Mouse (Mus musculus) kidney, postnatal 36 days (tissue): Measurements from ENCODE around the gene Cdk5rap3.

Experiments used
- DNase-seq, 2 experiments: peaks; one replicate each; pipeline ENCODE4 v3.0.0; 2021 to 2022; ENCODE audit warnings: mixed read lengths in 2 of 2

The Cdk5rap3 gene

DNA sequence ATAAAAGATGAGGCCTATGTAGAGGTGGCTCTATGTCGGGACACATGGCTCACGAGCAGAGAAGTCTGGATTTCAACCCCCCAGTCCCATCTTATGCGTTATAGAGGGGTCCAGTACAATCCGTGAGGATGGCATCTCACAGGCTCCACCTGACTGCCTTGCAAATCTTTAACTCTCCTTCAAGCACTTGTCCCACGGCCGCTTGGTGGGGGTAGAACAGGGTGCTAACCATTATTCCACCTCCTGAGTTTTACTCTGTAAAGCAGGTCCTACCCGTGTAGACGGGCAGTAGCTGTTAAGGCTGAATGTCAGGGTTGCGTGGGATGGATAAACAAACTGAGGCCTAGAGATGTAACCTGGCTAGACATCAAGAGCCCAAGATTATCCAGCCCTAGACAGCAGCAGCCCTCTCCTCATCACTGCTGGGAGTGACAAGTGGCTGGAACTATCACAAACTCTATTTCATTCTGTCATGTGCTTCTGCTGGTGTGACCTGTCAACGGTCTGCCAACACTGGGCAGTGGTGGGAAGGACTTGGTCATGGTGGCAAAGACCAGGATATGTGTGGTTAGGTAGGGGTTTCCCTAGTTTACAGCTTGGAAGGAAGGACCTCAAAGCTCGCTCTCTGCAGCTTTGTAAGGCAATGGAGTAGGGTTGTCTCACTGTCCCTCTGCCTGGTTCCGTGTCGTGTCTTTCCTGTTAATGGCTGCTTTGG is 17.4 kb upstream of the Cdk5rap3 start:
- peak; percentile 62 to 69 for DNase-seq

DNA sequence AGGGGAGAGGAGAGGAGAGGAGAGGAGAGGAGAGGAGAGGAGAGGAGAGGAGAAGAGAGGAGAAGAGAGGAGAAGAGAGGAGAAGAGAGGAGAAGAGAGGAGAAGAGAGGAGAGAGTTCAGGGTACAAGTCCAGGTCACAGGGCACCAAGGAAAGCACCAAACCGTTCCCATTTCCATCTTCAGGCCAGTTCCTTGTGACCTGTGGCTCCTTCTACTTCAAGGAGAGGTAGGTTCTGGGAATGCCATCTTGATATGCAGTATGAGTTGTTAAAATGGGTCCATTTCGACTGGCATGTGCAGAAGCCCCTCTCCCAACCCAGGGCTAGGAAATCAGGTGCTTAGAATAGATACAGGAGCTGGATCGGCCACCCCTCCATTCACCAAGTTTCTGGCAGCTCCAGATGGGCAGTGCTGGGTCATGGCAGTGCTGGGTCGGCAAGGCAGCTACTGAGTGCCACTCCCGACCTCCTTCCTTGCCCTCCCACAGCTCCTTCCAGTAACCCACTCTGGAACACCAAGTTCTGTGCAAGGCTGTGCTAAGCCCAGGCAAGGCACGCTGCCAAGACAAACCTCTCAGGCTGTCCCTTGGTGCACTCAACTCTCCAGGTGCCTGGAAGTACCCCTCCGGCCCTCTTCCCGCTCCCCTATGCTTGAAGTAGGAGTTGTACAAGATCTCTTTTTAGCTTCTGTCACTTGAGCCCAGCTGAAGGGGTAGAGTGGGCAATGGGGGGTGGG is 15.2 kb upstream of the Cdk5rap3 start:
- DNase-seq, result peak; percentile 90 to 93

DNA sequence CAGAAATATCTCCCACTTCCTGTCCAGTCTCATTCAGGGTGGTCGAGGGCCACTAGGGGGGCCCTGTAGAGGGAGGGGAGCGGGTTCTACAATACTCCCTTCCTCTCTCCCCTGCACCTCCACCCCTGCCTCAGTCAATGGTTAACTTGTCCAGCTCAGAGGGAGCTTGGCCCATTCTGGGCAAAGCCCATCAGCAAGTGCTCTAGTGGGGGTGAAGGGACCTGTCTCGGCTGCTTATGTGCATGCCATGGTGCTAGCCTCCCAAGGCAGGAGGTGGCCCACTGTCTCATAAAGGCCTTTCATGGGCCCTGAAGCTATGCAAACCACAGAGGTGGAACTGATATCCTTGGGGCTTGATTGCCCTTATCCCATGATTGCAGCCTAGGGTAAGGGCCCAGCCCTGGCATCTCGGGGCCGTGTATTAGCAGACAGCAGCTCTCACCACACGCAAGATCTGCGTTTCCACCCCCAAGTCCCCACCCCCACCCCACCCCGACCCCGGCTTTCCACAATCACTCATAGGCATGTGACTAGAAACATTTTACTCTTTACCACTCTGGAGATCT is 13.6 kb upstream of the Cdk5rap3 start:
- DNase-seq, result peak; percentile 80 to 86

DNA sequence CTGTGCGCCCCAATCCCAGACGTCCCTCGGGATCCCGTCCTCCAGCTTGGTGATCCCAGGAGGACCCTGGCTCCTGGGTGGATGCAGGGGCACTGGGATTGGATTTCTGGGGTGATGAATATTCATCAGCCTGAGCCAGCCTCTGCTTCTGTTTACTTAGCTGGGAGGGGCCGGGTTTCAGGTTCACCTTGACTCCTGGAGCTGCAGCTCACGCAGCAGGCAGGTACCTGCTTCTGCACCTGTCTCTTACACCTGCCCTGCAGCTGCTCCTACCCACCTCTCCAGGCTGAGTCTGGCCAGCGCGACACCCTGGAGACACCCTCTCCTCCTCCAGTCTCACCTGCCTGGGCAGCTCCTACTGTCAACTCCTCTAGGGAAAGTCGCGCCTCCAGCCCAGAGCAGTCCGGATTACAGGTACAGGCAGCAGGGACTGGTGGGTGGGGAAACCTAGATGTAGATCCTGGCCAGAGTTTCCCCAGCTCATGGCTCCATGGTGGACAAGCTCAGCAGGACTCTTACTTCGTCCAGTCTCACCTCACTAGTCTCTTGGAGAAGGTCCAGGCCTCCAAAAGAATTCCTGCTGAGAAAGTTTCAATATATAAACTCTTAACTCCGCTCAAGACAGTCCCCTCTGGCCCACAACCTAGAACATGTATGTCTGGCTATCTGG is 12.9 kb upstream of the Cdk5rap3 start:
- DNase-seq, result peak; percentile 83 to 91

DNA sequence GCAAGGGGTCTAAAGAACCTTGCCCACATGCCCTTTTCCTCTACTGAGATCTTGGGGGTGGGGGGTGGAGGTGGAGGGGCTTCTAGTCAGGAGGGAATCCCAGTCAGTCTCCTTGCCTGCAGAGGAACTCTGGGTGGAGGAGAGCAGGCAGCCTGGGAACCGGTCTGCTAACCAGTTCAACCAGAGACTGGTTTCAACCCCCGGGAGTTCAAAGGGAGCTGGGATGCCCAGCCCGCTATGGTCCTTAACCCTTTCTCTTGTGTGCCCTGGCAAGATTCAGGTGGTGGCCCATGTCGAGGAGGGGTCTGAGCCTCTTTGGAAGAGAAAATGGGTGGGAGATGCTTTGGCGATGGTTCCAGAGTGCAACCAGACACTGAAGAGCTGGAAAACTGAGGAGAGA is 12.4 kb upstream of the Cdk5rap3 start:
- DNase-seq, result peak; percentile 65 to 74

DNA sequence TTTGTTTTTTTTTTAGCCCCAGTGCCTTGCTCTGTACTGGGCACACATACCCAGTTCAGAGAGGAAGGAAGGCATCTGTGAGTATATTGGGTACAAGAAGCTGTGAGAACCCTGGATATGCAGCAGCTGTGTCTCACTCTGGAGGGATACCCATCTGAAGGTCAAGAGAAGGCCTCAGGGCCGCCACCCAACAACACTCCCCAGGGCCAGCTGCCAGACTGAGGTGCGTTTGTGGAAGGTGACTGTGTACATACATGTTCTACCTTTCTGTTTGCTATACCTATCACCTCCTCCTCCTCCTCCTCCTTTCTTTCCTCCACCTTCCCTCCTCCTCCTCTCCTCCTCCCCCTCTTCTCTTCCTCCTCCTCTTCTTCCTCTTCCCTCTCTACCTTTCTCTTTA is 11.8 kb upstream of the Cdk5rap3 start, which contains the start of gene Prr15l:
Prr15l (plus strand) TSS at position 17 of the 400 bp plus-strand sequence.
- no peak for DNase-seq

DNA sequence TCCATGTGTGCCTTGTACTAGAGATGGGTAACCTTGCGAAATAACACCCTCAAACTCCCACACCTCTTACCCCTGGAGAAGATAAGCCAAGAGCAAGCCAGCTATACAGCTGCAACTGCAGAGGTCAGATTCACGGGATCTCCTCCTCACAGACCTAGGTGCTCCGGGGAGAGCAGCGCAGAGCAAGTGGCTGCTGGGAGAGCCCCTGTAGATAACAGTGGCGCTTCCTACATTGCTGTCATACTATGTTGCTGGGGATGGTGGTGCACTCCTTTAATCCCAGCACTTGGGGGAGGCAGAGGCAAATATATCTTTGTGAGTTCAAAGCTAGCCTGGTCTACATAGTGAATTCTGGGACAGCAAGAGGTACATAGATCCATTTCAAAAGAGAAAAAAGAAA is 10.3 kb upstream of the Cdk5rap3 start:
- no peak for DNase-seq

DNA sequence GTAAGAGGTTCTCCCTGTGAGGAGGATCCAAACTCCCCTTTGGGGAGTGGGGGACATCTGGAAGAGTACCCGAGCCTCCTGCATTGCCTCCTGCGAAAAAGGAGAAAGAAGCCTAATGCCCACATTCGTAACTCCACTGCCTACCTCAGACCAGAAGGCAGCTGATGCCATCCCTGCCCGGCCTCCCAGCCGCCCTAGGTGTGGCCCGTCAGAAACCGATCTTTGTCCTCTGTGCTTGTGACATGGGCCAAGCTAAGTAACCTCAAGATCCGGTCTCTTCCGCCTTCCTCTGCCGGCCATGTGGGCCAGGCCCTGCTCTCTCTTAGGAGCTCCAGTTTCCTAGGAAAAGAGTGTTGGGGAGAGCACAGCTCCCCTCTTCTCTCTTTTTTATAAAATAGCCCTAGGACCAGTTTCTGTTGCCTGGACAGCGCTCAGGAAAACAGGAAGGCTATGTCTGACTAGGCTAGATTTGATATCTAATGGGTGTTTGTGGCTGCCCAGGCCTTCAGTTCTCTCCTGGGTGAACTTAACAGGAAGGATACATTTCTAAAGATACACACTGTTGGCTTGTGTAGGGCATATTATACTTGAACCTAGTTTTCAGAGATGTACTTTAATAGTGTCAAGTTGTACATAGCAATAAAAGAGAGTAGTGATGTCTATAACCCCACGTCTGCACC is 9.3 kb upstream of the Cdk5rap3 start:
- DNase-seq, result peak; percentile 69 to 73

DNA sequence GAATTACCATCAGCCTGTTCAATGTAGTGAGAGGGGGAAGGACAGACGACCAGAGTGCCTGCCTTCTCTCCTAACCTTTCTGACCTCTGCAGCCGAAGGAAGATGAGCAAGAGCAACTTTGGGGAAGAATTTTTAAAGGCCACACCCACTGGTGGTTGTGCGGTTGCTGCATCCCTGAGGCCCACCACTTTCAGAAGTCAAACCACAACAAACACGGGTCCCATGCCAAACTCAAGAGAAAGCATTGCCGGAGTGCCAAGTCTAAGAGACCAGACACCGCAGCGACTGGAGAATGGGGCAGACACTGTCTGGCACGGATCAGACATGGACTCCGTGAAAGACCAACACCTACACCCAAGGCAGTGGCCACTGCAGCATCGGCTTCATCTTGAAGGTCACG is 8.6 kb upstream of the Cdk5rap3 start:
- DNase-seq, result no peak

DNA sequence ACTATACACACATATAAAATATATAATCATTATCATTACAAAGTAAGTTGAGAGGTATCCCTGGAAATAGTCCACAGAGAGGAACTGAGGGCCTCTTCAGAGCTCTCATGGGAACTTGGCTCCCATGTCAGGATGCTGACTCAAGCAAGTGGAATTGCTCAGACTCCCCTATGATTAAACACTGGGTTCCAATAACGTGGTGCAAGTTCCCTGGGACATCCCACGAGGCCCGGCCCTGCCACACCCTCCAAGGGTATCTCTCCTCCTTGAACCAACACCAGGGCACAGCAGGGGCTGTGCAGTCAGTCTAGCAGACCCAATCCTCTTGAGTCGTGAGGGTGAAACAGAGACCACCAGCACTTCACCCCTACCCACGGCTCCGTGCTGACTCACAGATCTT is 2.7 kb upstream of the Cdk5rap3 start:
- DNase-seq, result no peak

DNA sequence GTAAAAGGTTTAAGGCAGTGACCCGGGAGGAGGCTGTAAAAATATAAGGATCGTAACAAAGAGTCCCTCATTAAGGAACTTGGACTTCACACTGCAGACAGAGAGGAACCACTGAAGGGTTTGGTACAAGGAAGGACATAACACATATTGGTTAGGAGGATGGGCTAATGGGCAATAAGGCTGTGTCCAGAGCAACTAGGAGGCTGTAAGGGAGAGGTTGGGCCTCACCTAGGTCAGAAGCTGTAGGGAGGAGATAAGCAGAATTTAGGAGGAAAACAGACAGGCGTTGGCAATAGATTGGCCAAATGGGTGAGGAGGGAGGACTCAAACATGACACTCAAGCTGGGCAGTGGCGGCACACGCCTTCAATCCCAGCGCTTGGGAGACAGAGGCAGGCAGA is 1.1 kb upstream of the Cdk5rap3 start:
- no peak for DNase-seq

DNA sequence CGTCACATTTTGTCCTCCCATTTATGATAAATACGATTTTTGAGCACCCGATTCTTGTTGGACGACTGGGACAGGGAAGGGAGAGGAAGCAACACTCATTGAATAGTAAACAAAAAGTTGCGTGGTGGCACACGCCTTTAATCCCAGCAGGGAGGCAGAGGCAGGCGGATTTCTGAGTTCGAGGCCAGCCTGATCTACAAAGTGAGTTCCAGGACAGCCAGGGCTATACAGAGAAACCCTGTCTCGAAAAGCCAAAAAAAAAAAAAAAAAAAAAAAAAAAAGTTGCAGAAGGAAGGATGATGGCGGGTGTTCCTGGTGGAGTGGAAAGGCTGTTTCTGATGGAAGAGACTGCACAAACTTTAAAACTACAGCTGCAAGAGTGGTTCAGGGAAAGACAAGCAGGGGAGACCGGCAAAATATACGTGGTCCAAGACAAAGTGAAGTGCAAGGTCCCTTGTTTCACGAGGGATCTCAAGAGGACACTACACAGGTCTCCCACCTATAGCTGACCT is 645 bp upstream of the Cdk5rap3 start:
- DNase-seq, result no peak

DNA sequence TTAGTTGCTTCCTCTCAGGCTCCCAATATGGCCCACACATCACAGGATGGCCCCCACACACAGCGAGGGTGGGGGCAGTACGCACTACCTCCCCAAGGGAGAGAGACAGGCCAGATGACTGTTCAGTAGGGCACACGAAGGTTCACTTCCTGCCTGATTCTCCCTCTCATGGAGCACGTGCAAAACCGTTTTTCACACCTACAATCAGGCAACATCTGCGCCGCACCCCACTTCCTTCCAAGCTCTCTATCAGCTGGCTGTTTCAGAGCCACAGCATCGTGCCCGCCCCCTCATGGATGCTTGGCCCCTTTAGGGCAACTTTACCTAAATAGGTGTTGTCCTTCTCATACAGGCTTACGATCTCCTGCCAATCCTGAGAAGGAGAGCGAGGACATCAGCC is 3.6 kb downstream of the Cdk5rap3 start:
- DNase-seq, result no peak

DNA sequence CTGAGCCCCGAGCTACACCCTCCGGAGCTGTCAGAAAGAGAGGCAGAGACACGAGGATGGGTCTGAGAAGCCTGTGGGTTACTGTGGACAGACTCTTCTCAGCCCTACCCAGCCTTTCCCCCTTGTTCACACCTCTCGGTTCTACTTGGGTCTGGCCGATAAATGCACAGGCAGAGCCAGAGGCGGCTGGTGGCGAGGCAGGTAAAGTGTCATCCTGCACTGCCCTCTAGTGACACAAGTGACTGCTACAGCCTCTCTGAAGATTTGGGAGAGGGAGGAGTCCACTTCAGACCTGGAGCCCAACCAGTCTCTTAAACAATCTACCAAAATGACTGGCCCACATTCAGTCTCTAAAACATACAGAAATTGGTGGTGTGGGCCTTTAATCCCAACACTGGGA is 6.3 kb downstream of the Cdk5rap3 start:
- peak; percentile 80 to 88 for DNase-seq

DNA sequence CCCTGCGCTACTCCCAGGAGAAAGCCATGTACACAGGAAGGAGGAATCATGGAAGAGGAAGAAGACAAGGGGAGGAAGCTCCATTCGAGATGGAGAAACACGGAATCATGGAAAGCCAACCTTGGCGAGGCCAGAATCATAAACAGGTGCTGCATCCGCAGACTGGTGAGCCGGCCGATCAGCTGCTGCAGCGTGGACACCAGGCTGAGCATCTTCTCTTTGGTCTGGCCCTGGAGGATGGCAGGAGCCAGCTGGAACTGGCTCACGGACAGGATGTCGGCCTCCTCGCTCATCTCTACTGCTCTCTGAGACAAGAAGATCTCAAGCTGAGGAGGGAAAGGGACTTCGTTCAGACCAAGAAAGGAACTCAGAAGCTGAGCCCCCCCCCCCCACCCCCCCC is 7.7 kb downstream of the Cdk5rap3 start:
- DNase-seq, result no peak

DNA sequence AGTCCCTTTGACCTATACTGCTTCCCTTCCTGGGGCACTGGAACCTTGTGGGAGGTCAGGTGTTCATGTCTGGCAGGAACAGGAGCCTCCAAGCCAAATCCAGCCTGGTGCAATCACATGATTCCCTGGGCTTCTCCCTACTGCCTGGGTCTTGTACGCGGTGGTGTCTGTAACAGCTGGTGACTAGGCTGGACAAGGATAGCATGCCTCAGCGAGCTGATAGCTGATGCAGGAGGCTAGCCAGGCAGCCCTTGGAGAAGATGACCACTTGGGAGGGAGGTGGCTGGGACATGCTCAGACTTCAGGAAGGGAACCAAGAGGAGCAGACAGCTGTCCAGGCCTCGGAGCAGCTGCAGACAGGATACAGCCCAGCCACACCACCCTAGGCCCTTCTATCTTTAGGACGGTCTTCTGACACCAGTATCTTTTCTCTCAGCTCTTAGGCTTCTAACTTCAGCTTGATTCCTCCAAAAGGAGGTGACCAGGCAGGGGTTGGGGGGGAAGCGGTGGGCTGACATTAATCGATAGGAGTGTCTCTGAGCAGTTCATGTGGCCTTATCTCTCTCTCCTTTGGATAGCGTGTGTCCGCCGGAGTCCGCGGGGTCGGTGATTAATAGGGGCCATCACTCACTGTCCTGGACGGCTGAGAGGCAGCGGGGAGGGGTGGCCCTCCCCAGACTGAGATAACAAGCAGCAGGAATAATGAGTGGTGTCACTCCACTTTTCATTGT is 9.7 kb downstream of the Cdk5rap3 start:
- peak; percentile 47 to 64 for DNase-seq

DNA sequence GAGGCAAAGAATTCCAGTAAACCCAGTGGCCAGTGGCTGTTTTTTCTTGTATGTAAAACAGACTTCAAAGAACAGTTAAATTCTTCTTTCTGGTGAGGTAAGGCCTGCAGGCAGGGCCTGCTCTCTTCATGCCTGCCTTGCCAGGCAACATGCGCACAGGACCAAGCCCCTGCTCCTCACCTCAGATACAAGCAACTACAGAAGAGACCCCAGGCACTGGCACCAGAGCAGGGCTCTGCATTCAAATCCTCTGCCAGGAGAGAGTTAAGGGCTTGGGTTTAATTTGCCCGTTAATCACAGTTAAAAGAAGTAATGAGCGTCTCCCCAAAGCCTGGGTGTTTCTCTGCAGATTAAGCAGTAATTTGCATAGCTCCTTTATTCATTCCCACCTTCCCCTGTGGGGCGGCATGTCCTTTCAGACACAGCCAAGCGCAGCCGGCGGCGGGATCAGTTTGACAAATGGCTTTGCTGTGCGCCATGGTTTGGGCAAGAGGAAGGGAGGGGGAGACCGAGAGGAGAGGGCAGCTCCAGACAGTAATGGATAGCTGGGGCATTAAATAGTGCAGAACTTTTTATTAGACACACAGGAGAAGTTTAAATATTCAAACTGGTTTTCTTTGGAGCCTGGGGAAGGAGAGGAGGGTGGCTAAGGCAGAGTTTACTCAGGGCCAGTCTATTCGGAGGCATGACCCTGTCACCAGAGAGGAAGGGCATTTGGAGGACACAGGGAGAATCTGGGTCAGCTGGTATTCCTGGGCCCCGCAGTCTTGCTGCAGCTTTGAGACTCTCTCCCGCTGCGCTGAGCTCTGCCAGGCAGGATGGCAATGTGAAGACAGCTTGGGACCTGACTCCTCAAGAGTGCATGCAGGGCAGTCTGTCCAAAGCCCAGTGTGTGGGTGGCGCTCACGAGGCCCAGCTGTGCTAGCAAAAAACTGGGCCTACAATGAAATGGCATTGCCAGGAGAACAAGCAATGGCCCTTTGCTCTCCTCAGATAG is 13.4 kb downstream of the Cdk5rap3 start:
- peak; percentile 28 to 47 for DNase-seq

DNA sequence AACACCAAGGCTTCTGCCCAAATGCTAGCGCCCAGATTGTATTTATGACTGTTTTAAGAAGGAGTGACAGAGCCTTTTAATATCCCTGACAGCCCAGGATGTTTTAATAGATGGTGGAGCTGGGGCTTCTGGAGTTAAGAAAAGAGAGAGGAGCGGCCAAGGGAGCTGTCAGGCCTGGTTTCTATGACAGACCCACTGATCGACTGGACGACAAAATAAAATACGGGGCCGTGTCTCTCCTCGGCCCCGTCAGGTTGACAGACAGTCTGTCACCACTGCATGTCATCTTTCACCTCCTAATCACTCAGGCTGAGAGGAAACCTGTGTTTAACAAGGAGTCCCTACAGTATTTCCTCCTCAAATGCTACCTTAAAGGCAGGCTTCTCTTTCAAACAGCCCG is 15.0 kb downstream of the Cdk5rap3 start:
- no peak for DNase-seq

DNA sequence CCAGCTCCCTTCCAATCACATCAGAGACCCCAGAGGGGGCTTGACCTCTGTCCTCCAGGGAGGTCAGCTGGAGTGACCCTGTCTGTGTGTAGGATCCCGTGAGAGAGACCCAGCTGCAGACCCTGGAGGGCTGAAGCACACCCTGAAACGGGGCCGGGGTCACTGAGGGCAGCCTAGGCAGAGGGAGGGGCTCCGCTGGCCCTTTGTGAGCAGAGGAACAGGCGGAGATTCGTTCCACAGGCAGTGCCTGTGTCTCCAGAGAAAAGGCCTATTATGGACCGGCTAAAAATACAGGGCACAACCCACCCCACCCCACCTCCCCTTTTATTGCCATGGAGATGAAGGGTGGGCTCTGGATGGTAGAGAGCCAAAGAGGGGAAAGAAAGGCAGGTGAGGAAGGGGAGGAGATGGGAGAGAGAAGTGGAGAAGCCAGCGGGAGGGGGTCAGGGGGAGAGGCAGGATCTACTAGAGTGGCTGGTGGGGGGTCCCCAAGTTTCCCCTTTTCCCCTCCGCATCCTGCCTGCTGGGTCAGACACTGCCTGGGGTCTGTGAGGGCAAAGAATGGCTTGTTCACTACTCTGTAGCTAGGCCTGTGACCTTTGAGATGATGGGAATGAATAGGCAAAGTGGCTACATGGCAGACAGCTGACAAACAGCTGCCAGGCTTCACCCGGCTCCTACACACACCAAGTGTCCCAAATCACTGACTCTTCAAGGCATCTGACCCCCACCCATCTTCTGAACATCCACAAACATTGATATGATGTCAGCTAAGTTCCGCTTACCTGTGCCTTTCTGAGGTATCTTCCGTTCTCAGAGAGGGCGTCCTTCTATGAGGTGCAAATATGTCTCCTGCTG is 16.6 kb downstream of the Cdk5rap3 start:
- no peak for DNase-seq

DNA sequence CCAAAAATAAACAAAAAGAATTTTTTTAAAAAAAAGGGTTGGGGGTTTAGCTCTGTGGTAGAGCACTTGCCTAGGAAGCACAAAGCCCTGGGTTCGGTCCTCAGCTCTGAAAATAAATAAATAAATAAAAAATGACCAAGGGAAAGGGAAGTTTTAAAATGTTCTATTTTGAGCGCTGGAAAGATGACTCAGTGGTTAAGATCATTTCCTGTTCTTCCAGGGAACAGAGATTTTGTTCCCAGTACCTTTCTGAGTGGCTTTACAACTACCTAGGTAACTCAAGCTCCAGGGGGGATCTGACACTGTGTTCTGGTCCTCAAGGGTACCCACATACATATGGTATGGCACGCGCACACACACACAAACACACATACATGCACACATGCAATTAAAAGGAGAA is 20.4 kb downstream of the Cdk5rap3 start:
- no peak for DNase-seq
